Mouse (Mus musculus) forebrain, postnatal 0 days (tissue): ENCODE measurements at regions not wholly inside any gene's neighbourhood (a gene's known extent, or its start where the extent isn't known, plus 50 kb on each side); places are given as distances from the start of the nearest gene placed in this dataset.
"Not testable (repeated sequence)": the region's sequence is repeated elsewhere in the genome, so short reads cannot be mapped to it uniquely, and the experiment has no call there.

Experiments used
- ATAC-seq: fragments of 200-750 bp; cut with Nextera tagmentation; 2 replicates; pipeline ENCODE4 v1.8.0; 2017; ENCODE audit warnings: mild to moderate bottlenecking, moderate library complexity
- DNase-seq: peaks from one replicate; pipeline ENCODE4 v3.0.0-alpha.2; 2015
- H3K27ac ChIP-seq: fragments of 300-500 bp; sonication (generic); 2 replicates; pipeline ENCODE4 v1.5.1; 2014; ENCODE audit warnings: low read depth, mild to moderate bottlenecking, antibody characterized with exemption, low read length, moderate library complexity, mixed read lengths
- H3K27me3 ChIP-seq: fragments of 300-500 bp; sonication (generic); 2 replicates; pipeline ENCODE4 v1.6.1; 2014; ENCODE audit warnings: mild to moderate bottlenecking, low read length, mixed read lengths; ENCODE audit not compliant: insufficient read depth
- H3K36me3 ChIP-seq: fragments of 300-500 bp; sonication (generic); 2 replicates; pipeline ENCODE4 v1.6.1; 2014; ENCODE audit warnings: mild to moderate bottlenecking, moderate library complexity; ENCODE audit not compliant: insufficient read depth
- H3K4me1 ChIP-seq: fragments of 300-500 bp; sonication (generic); 2 replicates; pipeline ENCODE4 v1.6.1; 2014; ENCODE audit warnings: antibody characterized with exemption; ENCODE audit not compliant: insufficient read depth
- H3K4me2 ChIP-seq: fragments of 300-500 bp; sonication (generic); 2 replicates; pipeline ENCODE4 v1.6.1; 2014; ENCODE audit warnings: low read depth, mild to moderate bottlenecking, moderate library complexity
- H3K4me3 ChIP-seq: fragments of 300-500 bp; sonication (generic); 2 replicates; pipeline ENCODE4 v1.5.1; 2014; ENCODE audit warnings: low read depth, low read length, mixed read lengths
- H3K9ac ChIP-seq: fragments of 300-500 bp; sonication (generic); 2 replicates; pipeline ENCODE4 v1.6.1; 2014; ENCODE audit warnings: mild to moderate bottlenecking
- H3K9me3 ChIP-seq: fragments of 300-500 bp; sonication (generic); 2 replicates; pipeline ENCODE4 v1.6.1; 2016; ENCODE audit warnings: low read length
- WGBS: fragments of 180-500 bp; shearing (Covaris S2); extraction: QIAGEN DNeasy Blood & Tissue Kit; methylation state at CpG from one replicate; pipeline ENCODE4 v1.1.7; 2014; 5-methylcytosine and 5-hydroxymethylcytosine counted together

GRCm38 (mm10) chr17:3055376-3055775 lies 59.4 kb upstream of the Scaf8 start:
- H3K9ac ChIP-seq, H3K4me3 ChIP-seq, H3K36me3 ChIP-seq, H3K27ac ChIP-seq, H3K4me2 ChIP-seq, H3K27me3 ChIP-seq, H3K9me3 ChIP-seq, DNase-seq, ATAC-seq, H3K4me1 ChIP-seq: not testable (repeated sequence)
- 84% methylated on average over 3 of the region's 3 CpGs for WGBS

GRCm38 (mm10) chr17:3063401-3063800 lies 51.4 kb upstream of the Scaf8 start:
- H3K4me1 ChIP-seq, H3K36me3 ChIP-seq, H3K9me3 ChIP-seq, ATAC-seq, H3K4me3 ChIP-seq, H3K4me2 ChIP-seq, H3K27ac ChIP-seq, H3K9ac ChIP-seq, DNase-seq, H3K27me3 ChIP-seq: not testable (repeated sequence)
- 91% methylated on average over 1 of the region's 1 CpGs for WGBS
